Mouse (Mus musculus): ENCODE measurements at regions not wholly inside any gene's neighbourhood (a gene's known extent, or its start where the extent isn't known, plus 50 kb on each side); places are given as distances from the start of the nearest gene placed in this dataset.

DNA sequence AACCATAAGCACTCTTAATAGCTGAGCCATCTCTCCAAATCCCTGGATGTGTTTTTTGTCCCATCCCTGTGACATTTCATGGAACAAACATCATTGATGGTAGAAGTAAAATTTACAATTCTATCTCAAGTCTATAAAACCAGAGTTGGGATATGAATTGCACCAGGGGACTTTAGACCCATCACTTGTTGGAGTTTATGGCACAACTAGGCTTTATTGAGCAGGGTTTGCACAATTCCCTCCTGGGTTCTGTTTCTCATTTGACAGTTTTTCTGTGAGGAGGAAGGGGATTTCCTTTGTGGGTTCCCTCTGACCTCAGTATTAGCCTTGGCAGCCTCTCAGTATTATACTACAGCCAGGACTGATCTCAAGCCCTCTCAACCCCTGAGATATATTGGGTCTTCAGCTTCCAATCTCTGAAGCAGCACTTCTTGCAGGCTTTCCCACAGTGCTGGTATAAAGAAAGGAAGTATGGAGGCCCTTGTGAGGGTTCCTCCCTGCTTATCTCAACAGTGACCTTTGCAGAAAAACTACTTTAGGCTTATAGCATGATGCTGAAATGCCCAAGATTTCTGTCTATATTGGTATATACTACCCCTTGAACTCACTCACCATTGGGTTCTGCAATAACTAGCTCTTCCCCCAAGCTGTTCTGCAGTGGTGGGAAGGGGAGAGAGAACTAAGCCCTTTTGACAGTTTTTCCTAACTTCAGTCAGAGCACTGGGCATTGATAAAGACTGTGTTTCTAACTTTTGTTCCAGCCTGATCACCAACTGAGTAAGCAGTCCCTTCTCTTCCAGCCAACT is 582.4 kb downstream of the 1190002N15Rik start:
- no peak for DNase-seq (ENCODE audit: low spot score)
- Histone ChIP-seq H3K4me3 (no peak overlapping the region), H3K36me3 (replicated peaks) (no peaks in the 10 kb centered on the region), H3K4me1 (no peaks in the 10 kb centered on the region), H3K27ac (replicated peaks) (no peak overlapping the region), H3K9me3 (no peaks in the 10 kb centered on the region), H3K27me3 (replicated peaks; ENCODE audit: low read depth, poor library complexity, severe bottlenecking) (no peaks in the 10 kb centered on the region)

GRCm38 (mm10) chr9:93948671-93949070 is 589.2 kb downstream of the 1190002N15Rik start:
- Histone ChIP-seq H3K4me1 (no peaks in the 10 kb centered on the region), H3K4me3 (no peak overlapping the region), H3K36me3 (replicated peaks) (no peaks in the 10 kb centered on the region), H3K27me3 (replicated peaks; ENCODE audit: low read depth, poor library complexity, severe bottlenecking) (no peaks in the 10 kb centered on the region), H3K27ac (replicated peaks) (no peak overlapping the region), H3K9me3 (no peaks in the 10 kb centered on the region)
- DNase-seq (ENCODE audit: low spot score), result no peak
- 84% methylated on average over 1 of the region's 1 CpGs for WGBS

DNA sequence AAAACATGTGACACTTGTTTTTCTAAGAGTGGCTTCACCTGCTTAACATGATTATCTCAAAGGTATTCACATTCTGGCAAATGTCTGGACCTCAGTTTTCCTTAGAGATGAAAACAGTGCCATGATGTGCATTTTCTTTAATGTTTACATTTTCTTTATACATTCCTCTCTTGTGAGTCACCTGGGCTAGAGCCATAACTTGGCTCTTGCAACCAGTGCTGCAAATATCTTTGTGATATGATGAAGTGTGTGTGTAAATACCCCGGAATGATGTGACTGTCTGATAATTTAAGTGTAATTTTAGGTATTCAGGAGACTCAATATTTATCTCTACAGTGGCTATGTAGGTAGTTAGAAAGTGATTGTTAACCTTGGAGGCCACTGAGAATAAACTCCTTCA is 590.8 kb downstream of the 1190002N15Rik start:
- Histone ChIP-seq H3K27me3 (replicated peaks; ENCODE audit: low read depth, poor library complexity, severe bottlenecking) (no peaks in the 10 kb centered on the region), H3K27ac (replicated peaks) (no peak overlapping the region), H3K9me3 (no peaks in the 10 kb centered on the region), H3K36me3 (replicated peaks) (no peaks in the 10 kb centered on the region), H3K4me1 (no peaks in the 10 kb centered on the region), H3K4me3 (no peak overlapping the region)
- no peak for DNase-seq (ENCODE audit: low spot score)
- 89% methylated on average over 1 of the region's 1 CpGs for WGBS

GRCm38 (mm10) chr9:93940193-93940592 is 597.7 kb downstream of the 1190002N15Rik start:
- Histone ChIP-seq H3K9me3 (no peaks in the 10 kb centered on the region), H3K27ac (replicated peaks) (no peak overlapping the region), H3K4me3 (no peak overlapping the region), H3K4me1 (no peaks in the 10 kb centered on the region), H3K27me3 (replicated peaks; ENCODE audit: low read depth, poor library complexity, severe bottlenecking) (no peaks in the 10 kb centered on the region), H3K36me3 (replicated peaks) (no peaks in the 10 kb centered on the region)
- 85% methylated on average over 3 of the region's 3 CpGs for WGBS
- no peak for DNase-seq (ENCODE audit: low spot score)

DNA sequence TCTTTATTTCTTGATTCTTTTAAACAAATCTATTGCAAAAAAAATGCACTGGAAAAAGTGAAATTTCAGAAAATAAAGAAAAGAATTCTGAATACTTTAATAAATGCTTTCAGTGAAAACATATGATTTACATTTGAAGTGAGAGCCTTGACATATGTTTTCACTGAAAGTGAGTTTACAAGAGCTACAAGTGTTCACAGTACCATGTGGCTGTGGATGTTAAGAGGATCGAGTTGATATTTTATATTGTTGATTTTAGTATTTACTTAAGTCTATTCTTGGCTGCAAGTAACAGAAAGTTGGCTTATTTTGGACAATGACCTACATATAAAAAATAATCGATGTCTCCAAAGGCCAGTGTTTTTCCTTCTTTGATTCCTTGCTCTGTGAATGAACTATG is 607.2 kb downstream of the 1190002N15Rik start:
- Histone ChIP-seq H3K4me3 (no peak overlapping the region), H3K36me3 (replicated peaks) (no peaks in the 10 kb centered on the region), H3K9me3 (no peaks in the 10 kb centered on the region), H3K27ac (replicated peaks) (no peak overlapping the region), H3K27me3 (replicated peaks; ENCODE audit: low read depth, poor library complexity, severe bottlenecking) (no peaks in the 10 kb centered on the region), H3K4me1 (no peaks in the 10 kb centered on the region)
- 73% methylated on average over 2 of the region's 2 CpGs for WGBS
- DNase-seq (ENCODE audit: low spot score), result no peak

DNA sequence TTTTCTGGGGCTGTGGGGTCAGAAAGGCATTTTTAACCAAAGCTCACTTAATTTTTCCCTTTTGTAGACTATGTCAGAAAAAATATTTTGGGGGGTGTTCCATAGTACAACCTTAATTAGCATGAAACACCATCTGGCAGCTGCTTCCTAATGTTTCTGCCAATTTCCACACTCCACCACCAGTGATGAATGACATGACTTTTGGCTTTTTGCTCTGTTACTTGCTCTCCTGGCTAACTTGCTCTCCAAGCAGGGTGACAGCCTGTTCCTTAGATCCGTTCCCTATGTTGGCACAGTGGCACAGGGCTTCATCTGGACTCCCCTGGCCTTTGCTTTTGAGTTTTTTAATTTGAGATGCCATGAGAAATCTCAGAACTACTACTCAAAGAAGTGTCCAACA is 648.6 kb downstream of the 1190002N15Rik start:
- H3K36me3 ChIP-seq (replicated peaks), result no peaks in the 10 kb centered on the region
- no peaks in the 10 kb centered on the region for H3K27me3 ChIP-seq (replicated peaks; ENCODE audit: low read depth, poor library complexity, severe bottlenecking)
- no peak for DNase-seq (ENCODE audit: low spot score)
- WGBS, result 80% methylated on average over 1 of the region's 1 CpGs
- H3K4me3 ChIP-seq, result no peak overlapping the region
- no peaks in the 10 kb centered on the region for H3K4me1 ChIP-seq
- no peaks in the 10 kb centered on the region for H3K9me3 ChIP-seq
- no peak overlapping the region for H3K27ac ChIP-seq (replicated peaks)

DNA sequence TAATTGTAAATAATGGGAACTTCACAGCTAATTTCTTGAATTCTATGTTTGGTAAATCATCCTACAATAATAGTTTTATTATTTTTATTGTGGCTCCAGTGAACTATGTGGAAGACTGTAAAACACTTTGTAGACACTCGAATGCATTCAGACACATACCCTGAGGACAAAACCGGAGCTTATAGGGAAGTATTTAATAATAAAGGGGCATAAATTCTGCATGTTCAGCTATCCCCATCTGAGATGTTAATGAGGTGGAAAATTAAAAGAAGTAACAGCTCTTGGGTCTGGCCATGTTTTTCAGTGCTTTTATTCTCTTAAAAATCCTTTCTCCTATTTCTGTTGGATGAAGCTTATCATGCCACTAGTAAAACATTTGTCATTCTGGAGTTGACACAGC is 657.8 kb downstream of the 1190002N15Rik start:
- no peak for DNase-seq (ENCODE audit: low spot score)
- no peak overlapping the region for H3K27ac ChIP-seq (replicated peaks)
- no peak overlapping the region for H3K4me3 ChIP-seq
- no peaks in the 10 kb centered on the region for H3K4me1 ChIP-seq
- no peaks in the 10 kb centered on the region for H3K36me3 ChIP-seq (replicated peaks)
- 84% methylated on average over 2 of the region's 2 CpGs for WGBS
- no peaks in the 10 kb centered on the region for H3K9me3 ChIP-seq
- H3K27me3 ChIP-seq (replicated peaks; ENCODE audit: low read depth, poor library complexity, severe bottlenecking), result no peaks in the 10 kb centered on the region

DNA sequence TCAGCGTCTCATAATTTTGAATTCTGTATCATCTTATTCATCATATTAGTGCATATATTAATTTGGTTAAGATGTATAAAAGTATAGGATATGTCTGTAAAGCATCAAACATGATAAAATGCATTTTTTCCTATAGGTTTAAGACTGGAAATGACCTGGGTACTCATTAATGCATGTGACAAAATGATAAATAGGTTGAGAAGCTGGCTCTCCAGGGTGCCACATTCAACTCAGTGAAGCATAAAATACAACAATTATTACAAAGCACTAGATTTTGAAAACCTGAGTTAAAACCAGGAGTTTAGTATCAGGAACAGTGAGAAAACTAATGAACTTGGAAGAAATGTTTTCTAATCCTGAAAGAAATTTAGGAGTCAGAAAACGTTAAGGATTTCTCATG is 658.3 kb downstream of the 1190002N15Rik start:
- DNase-seq (ENCODE audit: low spot score), result no peak
- Histone ChIP-seq H3K36me3 (replicated peaks) (no peaks in the 10 kb centered on the region), H3K27me3 (replicated peaks; ENCODE audit: low read depth, poor library complexity, severe bottlenecking) (no peaks in the 10 kb centered on the region), H3K4me3 (no peak overlapping the region), H3K9me3 (no peaks in the 10 kb centered on the region), H3K4me1 (no peaks in the 10 kb centered on the region), H3K27ac (replicated peaks) (no peak overlapping the region)
- WGBS, result 83% methylated on average over 2 of the region's 2 CpGs

- Histone ChIP-seq H3K27me3 (replicated peaks; ENCODE audit: low read depth, poor library complexity, severe bottlenecking) (no peaks in the 10 kb centered on the region), H3K27ac (replicated peaks) (no peak overlapping the region), H3K9me3 (no peaks in the 10 kb centered on the region), H3K4me1 (no peaks in the 10 kb centered on the region), H3K36me3 (replicated peaks) (no peaks in the 10 kb centered on the region), H3K4me3 (no peak overlapping the region)
- WGBS, result 86% methylated on average over 7 of the region's 7 CpGs
- no peak for DNase-seq (ENCODE audit: low spot score)
Observed at GRCm38 (mm10) chr9:93870778-93871177, 667.1 kb downstream of the 1190002N15Rik start.

DNA sequence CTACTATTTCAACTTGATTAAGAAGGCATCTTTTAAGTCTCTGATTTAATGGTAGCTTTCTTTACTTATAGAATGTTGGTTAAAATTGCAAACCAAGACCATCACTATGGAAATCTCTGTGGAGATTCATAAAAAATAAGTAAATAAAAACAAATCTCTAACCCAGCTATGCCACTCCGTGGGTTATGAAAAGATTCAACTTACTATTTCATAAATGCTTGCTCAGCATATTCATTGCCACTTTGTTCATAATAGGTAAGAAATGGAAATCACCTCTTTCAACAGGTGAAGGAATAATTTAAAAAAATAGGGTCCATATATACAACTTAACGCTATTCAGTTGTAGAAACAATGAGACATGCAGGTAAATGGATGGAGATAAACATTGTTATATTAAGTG is 679.9 kb downstream of the 1190002N15Rik start:
- Histone ChIP-seq H3K27me3 (replicated peaks; ENCODE audit: low read depth, poor library complexity, severe bottlenecking) (no peaks in the 10 kb centered on the region), H3K4me1 (no peaks in the 10 kb centered on the region), H3K27ac (replicated peaks) (no peak overlapping the region), H3K9me3 (no peaks in the 10 kb centered on the region), H3K36me3 (replicated peaks) (no peaks in the 10 kb centered on the region), H3K4me3 (no peak overlapping the region)
- 81% methylated on average over 2 of the region's 2 CpGs for WGBS
- no peak for DNase-seq (ENCODE audit: low spot score)

DNA sequence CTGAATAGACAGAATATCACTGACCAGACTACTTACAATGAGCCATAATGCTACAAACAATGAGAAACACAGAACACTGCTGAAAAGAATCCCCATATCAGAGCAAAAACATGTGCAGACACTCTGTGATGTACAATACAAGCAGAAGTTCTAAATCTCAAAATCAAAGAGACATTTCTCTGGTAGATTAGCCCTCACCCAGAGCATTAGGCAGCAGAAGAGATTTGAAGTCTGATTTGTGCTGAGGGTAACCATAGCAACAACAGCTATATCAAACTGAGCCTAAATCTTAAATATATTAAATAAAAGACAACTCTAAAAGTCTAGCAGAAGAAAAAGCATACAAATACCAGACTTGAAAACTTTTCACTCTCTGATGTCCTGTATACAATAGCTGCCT is 691.5 kb downstream of the 1190002N15Rik start:
- H3K4me1 ChIP-seq, result no peaks in the 10 kb centered on the region
- no peak overlapping the region for H3K4me3 ChIP-seq
- no peaks in the 10 kb centered on the region for H3K9me3 ChIP-seq
- H3K27ac ChIP-seq (replicated peaks), result no peak overlapping the region
- H3K36me3 ChIP-seq (replicated peaks), result no peaks in the 10 kb centered on the region
- H3K27me3 ChIP-seq (replicated peaks; ENCODE audit: low read depth, poor library complexity, severe bottlenecking), result no peaks in the 10 kb centered on the region
- no peak for DNase-seq (ENCODE audit: low spot score)

DNA sequence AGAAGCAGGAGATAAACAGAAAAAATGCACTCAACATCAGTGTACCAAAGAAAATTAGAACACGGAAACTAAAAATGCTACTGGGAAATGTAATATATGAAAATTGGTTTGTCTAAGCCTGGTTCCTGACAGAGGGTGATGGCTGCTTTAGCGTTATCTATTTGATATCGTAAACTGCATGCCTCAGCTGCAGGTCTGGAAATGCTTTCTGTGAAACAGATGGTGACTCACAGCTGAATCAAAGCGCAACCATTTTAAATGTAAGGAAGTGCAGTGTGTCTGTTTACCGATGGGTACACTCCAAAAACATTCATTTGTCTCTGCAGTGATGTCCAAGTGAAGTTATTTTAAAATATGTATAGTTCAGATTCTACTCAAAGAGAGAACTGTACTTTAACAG is 694.0 kb downstream of the 1190002N15Rik start:
- Histone ChIP-seq H3K27me3 (replicated peaks; ENCODE audit: low read depth, poor library complexity, severe bottlenecking) (no peaks in the 10 kb centered on the region), H3K27ac (replicated peaks) (no peak overlapping the region), H3K4me3 (no peak overlapping the region), H3K36me3 (replicated peaks) (no peaks in the 10 kb centered on the region), H3K9me3 (no peaks in the 10 kb centered on the region), H3K4me1 (no peaks in the 10 kb centered on the region)
- DNase-seq (ENCODE audit: low spot score), result no peak
- 89% methylated on average over 5 of the region's 5 CpGs for WGBS
